Mouse (Mus musculus): ENCODE results near the gene Mfap2. TPM values are rescaled to one million over a fixed set of nuclear protein-coding genes. Genes with fewer than 3 reads are reported as not detected.

The Mfap2 gene
- polyA plus RNA-seq, 1 experiment, result 0.08 TPM

DNA sequence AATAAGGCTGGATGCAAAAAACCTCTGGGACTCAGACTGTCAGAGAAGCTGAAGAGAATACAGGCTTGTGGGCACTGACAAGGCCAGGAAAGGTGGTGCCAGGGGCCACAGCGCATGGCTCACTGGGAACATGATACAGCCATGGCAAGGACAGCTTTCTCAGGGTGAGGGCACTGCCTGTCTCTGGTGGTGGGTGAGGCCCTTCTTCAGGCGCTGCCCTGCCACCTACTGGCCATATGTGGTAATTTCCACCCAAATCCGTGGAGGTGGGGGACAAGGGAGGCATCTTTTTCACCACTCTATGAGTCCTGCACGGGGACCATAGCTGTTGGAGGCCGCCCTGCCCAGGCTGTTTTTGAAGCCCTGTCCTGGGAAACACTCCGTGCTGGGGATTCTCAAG is 21.5 kb downstream of the Mfap2 start:
- TF ChIP-seq GATA1 (IDR thresholded peaks at IDR 0.05; ENCODE audit: low read length) (no peak), TAL1 (IDR thresholded peaks at IDR 0.05; ENCODE audit: low read length) (no peak)
- H3K36me3 ChIP-seq (ENCODE audit: control insufficient read depth), result no peaks in the 10 kb centered on the region; the same call in 1 of the 2 replicates
- H3K9me3 ChIP-seq (ENCODE audit: control insufficient read depth, low read length), result no peaks in the 10 kb centered on the region
- H3K27me3 ChIP-seq (ENCODE audit: control insufficient read depth), result no peaks in the 10 kb centered on the region
- peaks cover 5% of the 10 kb centered on the region for H3K4me1 ChIP-seq (ENCODE audit: control insufficient read depth)
- H3K4me3 ChIP-seq (replicated peaks), result no peak overlapping the region

DNA sequence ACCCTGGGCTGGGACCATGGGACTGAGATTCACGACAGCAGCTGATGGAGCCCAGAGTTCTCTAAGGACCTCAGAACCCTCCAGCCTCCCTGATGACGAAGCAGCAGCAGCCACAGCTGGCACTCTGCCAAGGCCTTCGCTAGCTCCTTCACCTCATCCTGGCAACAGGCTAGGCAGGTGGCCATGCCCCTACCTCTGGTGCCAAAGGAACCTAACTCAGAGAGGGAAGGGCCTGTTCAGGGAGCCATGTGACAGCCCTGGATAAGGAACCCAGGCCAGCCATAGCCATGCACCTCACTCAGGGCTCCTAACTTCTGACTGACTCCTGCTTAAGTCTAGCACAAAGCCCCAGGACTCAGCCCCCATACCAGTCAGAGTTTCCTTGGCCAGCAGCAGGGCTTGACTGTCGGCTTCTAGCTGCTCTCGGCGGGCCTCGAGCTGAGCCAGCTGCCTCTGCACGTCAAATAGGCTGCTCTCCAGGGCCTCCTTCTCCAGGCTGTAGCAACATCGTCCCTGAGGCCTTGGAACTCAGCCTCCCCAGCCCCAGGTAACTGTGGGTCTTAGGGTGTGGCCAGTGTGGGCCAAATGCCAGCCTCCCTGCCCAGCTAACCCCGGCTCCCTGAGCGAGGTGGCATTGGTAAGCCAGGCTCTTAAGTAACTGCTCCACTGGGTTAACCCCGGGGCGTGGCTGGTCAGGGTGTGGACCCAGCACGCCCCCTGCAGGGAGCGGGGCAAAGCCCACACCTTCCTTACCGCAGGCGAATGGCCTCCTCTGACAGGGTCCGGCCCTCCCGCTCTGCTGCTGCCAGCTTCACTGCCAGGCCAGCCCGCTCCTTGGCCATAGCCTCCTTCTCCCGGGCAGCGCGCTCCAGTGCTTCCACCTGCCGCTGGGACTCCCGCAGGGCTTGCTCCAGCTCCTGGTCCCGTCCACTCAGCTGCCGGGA is 23.7 kb downstream of the Mfap2 start:
- peaks cover 5% of the 10 kb centered on the region for H3K4me1 ChIP-seq (ENCODE audit: control insufficient read depth)
- H3K9me3 ChIP-seq (ENCODE audit: control insufficient read depth, low read length), result no peaks in the 10 kb centered on the region
- no peaks in the 10 kb centered on the region; the same call in 1 of the 2 replicates for H3K36me3 ChIP-seq (ENCODE audit: control insufficient read depth)
- no peak for TF ChIP-seq GATA1 (IDR thresholded peaks at IDR 0.05; ENCODE audit: low read length)
- no peak for TF ChIP-seq TAL1 (IDR thresholded peaks at IDR 0.05; ENCODE audit: low read length)
- no peak overlapping the region for H3K4me3 ChIP-seq (replicated peaks)
- H3K27me3 ChIP-seq (ENCODE audit: control insufficient read depth), result no peaks in the 10 kb centered on the region

DNA sequence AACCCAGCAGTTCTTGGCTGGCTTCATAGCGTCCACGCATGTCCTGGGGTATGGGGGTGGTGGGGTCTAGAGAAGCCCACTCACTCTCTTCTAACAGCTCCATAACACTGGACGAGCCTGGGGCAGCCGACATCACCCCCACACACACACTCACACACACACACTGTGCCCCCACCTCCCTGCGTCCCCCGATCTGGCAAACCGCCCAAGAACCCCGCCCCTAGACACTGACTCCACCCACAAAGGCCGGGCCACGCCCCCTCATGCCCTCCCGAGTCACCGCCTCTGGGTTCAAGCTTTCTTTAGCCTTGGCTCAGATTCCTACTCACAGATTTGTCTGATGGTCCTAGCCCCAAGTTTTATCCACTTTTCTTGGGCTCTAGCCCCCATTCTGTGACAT is 30.9 kb downstream of the Mfap2 start:
- Histone ChIP-seq H3K4me3 (replicated peaks) (no peak overlapping the region), H3K36me3 (ENCODE audit: control insufficient read depth) (no peaks in the 10 kb centered on the region; the same call in 1 of the 2 replicates), H3K9me3 (ENCODE audit: control insufficient read depth, low read length) (no peaks in the 10 kb centered on the region), H3K4me1 (ENCODE audit: control insufficient read depth) (peaks cover 1% of the 10 kb centered on the region; the same call in 1 of the 2 replicates), H3K27me3 (ENCODE audit: control insufficient read depth) (no peaks in the 10 kb centered on the region)
- TF ChIP-seq TAL1 (IDR thresholded peaks at IDR 0.05; ENCODE audit: low read length), result no peak
- no peak for TF ChIP-seq GATA1 (IDR thresholded peaks at IDR 0.05; ENCODE audit: low read length)

DNA sequence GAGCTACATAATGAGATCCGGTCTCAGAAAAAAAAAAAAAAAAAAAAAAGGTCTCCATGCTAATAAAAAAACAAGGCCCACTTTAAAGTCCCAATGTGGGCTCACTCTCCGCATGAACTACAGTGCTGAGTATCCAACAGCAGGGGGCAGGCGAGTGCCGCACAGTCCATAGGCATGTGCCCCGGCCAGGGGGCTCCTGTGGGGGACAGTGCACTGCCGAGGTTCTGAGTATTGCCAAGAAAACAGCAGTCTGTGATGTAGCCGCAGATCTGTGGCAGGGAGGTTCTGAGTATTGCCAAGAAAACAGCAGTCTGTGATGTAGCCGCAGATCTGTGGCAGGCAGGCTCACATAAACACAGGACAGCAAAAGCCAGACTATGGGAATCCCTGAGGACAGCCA is 34.6 kb downstream of the Mfap2 start:
- Histone ChIP-seq H3K4me1 (ENCODE audit: control insufficient read depth) (peaks cover 1% of the 10 kb centered on the region; the same call in 1 of the 2 replicates), H3K27me3 (ENCODE audit: control insufficient read depth) (no peaks in the 10 kb centered on the region), H3K9me3 (ENCODE audit: control insufficient read depth, low read length) (no peaks in the 10 kb centered on the region), H3K4me3 (replicated peaks) (no peak overlapping the region), H3K36me3 (ENCODE audit: control insufficient read depth) (no peaks in the 10 kb centered on the region; the same call in 1 of the 2 replicates)
- no peak for TF ChIP-seq GATA1 (IDR thresholded peaks at IDR 0.05; ENCODE audit: low read length)
- no peak for TF ChIP-seq TAL1 (IDR thresholded peaks at IDR 0.05; ENCODE audit: low read length)

- H3K4me1 ChIP-seq (ENCODE audit: control insufficient read depth), result no peaks in the 10 kb centered on the region; the same call in 1 of the 2 replicates
- H3K36me3 ChIP-seq (ENCODE audit: control insufficient read depth), result no peaks in the 10 kb centered on the region; the same call in 1 of the 2 replicates
- H3K27me3 ChIP-seq (ENCODE audit: control insufficient read depth), result no peaks in the 10 kb centered on the region
- H3K4me3 ChIP-seq (replicated peaks), result no peak overlapping the region
- H3K9me3 ChIP-seq (ENCODE audit: control insufficient read depth, low read length), result no peaks in the 10 kb centered on the region
- TF ChIP-seq GATA1 (IDR thresholded peaks at IDR 0.05; ENCODE audit: low read length), result no peak
- TF ChIP-seq TAL1 (IDR thresholded peaks at IDR 0.05; ENCODE audit: low read length), result no peak
Observed at GRCm38 (mm10) chr4:141048810-141049475, 38.7 kb downstream of the Mfap2 start.

DNA sequence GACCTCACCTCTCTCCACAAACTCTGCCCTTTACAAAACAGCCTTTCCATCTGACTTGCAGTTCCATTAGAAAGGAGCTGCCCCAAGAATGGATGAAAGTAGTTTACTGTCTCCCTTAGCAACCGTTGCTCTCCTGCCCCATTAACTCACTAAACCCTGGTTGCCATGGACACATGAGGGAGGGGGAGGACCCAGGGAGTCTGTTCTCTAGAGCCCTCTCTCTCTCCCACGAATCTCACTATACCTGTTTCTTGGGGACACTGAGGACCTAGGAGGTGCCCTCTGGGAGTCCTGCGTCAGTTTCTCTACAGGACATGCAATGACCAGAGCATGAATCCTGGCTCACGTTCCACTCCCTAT is 39.2 kb downstream of the Mfap2 start:
- H3K4me3 ChIP-seq (replicated peaks), result no peak overlapping the region
- no peaks in the 10 kb centered on the region for H3K27me3 ChIP-seq (ENCODE audit: control insufficient read depth)
- no peak for TF ChIP-seq GATA1 (IDR thresholded peaks at IDR 0.05; ENCODE audit: low read length)
- no peak for TF ChIP-seq TAL1 (IDR thresholded peaks at IDR 0.05; ENCODE audit: low read length)
- H3K36me3 ChIP-seq (ENCODE audit: control insufficient read depth), result no peaks in the 10 kb centered on the region; the same call in 1 of the 2 replicates
- H3K9me3 ChIP-seq (ENCODE audit: control insufficient read depth, low read length), result no peaks in the 10 kb centered on the region
- H3K4me1 ChIP-seq (ENCODE audit: control insufficient read depth), result no peaks in the 10 kb centered on the region; the same call in 1 of the 2 replicates

DNA sequence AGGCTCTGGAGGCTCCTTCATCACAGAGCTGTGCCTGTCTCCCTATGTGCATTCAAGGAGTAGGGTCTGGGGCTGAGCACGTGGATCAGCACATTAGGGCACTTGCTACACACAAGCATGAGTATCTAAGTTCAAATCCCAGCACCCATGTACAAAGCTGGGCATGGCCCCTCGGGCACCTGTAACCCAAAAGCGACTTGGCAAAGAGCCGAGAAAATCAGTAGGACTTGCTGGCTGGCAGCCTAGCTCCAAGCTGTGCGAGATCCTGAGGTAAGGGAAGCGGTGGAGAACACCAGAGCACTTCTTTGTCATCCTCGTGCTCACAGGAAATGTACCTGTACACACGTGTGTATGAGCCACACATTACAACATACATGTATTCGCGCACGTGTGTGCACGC is 42.2 kb downstream of the Mfap2 start:
- Histone ChIP-seq H3K36me3 (ENCODE audit: control insufficient read depth) (no peaks in the 10 kb centered on the region), H3K4me3 (replicated peaks) (no peak overlapping the region), H3K4me1 (ENCODE audit: control insufficient read depth) (no peaks in the 10 kb centered on the region; the same call in 1 of the 2 replicates), H3K9me3 (ENCODE audit: control insufficient read depth, low read length) (no peaks in the 10 kb centered on the region), H3K27me3 (ENCODE audit: control insufficient read depth) (no peaks in the 10 kb centered on the region)
- TF ChIP-seq TAL1 (IDR thresholded peaks at IDR 0.05; ENCODE audit: low read length) (no peak), GATA1 (IDR thresholded peaks at IDR 0.05; ENCODE audit: low read length) (no peak)

- Histone ChIP-seq H3K4me1 (ENCODE audit: control insufficient read depth) (no peaks in the 10 kb centered on the region; the same call in 1 of the 2 replicates), H3K27me3 (ENCODE audit: control insufficient read depth) (no peaks in the 10 kb centered on the region), H3K4me3 (replicated peaks) (no peak overlapping the region), H3K36me3 (ENCODE audit: control insufficient read depth) (no peaks in the 10 kb centered on the region), H3K9me3 (ENCODE audit: control insufficient read depth, low read length) (no peaks in the 10 kb centered on the region)
- TF ChIP-seq GATA1 (IDR thresholded peaks at IDR 0.05; ENCODE audit: low read length) (no peak), TAL1 (IDR thresholded peaks at IDR 0.05; ENCODE audit: low read length) (no peak)
Observed at GRCm38 (mm10) chr4:141053138-141053537, 42.9 kb downstream of the Mfap2 start.

DNA sequence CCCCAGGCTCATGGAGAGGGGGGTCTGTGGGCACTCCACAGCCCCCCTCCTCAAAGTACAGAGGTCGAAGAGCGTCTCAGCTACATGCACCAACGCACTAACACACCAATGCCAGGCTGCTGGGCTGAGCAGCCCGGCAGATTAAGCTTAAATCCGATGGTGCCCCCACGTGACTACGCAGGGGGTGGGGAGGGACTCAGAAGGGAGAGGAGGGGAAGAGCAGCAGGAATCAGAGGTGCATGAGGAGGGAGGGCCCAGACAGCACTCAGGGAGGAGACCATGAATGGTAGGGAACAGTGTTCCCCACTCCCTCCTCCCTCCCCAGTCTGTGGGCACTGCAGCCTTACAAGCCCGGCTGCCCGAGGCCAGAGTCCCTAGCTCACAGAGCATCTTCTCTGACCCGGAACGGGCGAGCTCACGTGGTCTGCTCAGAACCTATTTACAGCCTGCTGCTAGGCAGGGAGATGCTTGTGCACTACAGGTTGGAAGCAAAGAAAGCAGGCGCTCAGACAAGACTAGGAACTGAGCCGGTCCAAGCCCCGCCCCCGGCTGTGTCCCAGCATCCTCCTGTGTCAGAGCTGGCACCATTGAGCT is 43.4 kb downstream of the Mfap2 start:
- Histone ChIP-seq H3K36me3 (ENCODE audit: control insufficient read depth) (no peaks in the 10 kb centered on the region), H3K4me3 (replicated peaks) (no peak overlapping the region), H3K4me1 (ENCODE audit: control insufficient read depth) (no peaks in the 10 kb centered on the region; the same call in 1 of the 2 replicates), H3K27me3 (ENCODE audit: control insufficient read depth) (no peaks in the 10 kb centered on the region), H3K9me3 (ENCODE audit: control insufficient read depth, low read length) (no peaks in the 10 kb centered on the region)
- TF ChIP-seq GATA1 (IDR thresholded peaks at IDR 0.05; ENCODE audit: low read length) (no peak), TAL1 (IDR thresholded peaks at IDR 0.05; ENCODE audit: low read length) (no peak)

Measured in erythroblast, embryonic 14.5 days (primary cell).